Mouse (Mus musculus) v-Abl transformed pro-B cells (cell line): ENCODE measurements around the gene Pkdrej.

Experiments
- in situ Hi-C, 2 experiments: fragments of 400-800 bp; cut with MboI; formaldehyde crosslinking; loops; one replicate each; pipeline ENCODE4 v1.15.1; 2025; ENCODE audit not compliant: unreplicated experiment in 2 of 2

Gene Pkdrej

GRCm38 (mm10) chr15:85821203-85822010 is at the start of gene Pkdrej:
TSS of gene Pkdrej (minus strand) at chr15:85821734.
- in situ Hi-C loops = no loop called here

- in situ Hi-C loops = loop anchor here (5.0 to 25.0 kb wide), 3 partner anchors 150 to 455 kb away; no protein-coding TSS in a partner anchor
These were observed 46.2 kb upstream of the Pkdrej start for GRCm38 (mm10) chr15:85867696-85868095.

DNA sequence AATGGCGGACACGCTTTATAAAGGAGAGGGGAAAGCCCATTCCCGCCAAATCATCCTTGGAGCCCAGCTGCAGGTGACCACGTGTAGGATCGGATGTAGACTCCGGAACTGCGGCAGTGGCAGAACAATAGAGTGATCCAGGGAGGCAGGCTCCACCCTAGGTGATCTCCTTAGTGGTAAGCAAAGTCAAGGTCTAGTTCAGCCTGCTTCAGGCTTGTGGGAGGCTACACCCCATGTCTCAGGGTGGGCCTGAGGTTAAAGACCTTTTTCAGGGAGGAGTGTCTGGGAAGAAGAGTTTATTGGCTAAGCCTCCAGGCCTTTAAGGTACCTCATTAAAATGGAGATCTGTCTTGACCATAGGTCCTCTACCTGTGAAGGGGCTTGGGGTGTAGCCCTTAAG is 44.4 kb upstream of the Pkdrej start:
- in situ Hi-C loops = loop anchor here (5.0 to 25.0 kb wide), 3 partner anchors 149 to 454 kb away; no protein-coding TSS in a partner anchor

GRCm38 (mm10) chr15:85859490-85860031 is 38.0 kb upstream of the Pkdrej start, which contains the start of gene Gtse1:
TSS of gene Gtse1 (plus strand) at chr15:85859745.
- in situ Hi-C loops = loop anchor here (10.0 to 25.0 kb wide), 2 partner anchors 225 to 447 kb away; no protein-coding TSS in a partner anchor

GRCm38 (mm10) chr15:85858980-85859489 is 37.5 kb upstream of the Pkdrej start:
- in situ Hi-C loops = loop anchor here in 1 of 2 experiments (25.0 kb wide), 1 partner anchor 447 kb away; no protein-coding TSS in a partner anchor

DNA sequence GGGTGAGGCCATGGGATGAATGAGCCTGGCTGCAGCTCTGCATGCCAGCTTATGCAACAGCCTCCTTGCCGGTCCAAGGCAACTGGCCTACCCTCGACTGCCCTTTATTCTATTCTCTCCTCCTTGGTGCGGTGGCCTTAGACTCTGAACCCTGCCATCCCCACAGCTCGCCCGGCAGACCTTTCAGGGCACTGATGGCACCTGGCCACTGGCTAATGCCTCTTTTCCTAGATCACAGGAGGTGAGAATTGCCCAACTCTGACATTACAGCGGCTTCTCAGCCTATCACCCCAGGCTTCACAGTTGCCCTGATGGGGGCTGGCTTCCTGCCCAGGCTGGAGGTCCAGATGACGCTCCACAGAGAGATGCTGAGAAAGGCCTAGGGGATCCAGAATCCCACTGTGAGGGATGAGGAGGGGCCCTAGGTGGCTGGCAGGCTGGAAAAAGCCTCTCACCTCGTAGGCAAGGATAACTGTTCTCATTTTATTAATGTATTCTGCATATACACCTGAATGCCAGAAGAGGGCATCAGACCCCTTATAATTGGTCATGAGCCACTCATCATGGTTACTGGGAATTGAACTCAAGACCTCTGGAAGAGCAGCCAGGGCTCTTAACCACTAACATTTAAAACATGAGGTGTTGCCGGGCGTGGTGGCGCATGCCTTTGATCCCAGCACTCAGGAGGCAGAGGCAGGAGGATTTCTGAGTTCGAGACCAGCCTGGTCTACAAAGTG is 30.3 kb upstream of the Pkdrej start:
- in situ Hi-C loops = loop anchor here in 1 of 2 experiments (25.0 kb wide), 1 partner anchor 440 kb away; no protein-coding TSS in a partner anchor

GRCm38 (mm10) chr15:85845071-85845470 is 23.5 kb upstream of the Pkdrej start:
- in situ Hi-C loops = no loop called here

DNA sequence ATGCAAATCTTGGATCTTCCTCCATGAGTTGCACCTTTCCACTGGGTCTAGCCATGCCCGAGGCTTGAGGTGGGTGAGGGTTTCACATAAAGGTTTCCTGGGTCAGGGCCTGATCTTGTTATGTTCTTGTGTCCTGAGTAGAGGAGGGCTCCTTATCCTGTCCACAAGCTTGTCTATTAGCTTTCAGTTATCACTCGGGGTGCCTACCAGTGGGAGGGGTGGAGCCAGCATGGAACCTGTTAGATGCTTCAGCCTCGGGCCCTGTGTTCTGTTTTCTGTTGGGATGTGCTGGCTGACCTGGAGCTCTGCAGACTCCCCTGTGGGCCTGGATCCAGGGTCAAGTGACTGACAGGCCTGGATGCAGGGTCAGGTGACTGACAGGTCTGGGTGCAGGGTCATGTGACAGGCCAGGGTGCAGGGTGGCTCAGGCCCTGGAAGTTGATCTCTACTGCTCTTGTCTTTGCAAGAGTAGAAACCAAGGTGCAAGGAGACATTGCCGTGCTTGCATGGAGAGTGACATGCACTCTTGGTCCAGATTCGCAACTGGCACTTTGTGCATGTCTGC is 20.3 kb upstream of the Pkdrej start:
- in situ Hi-C loops = no loop called here

DNA sequence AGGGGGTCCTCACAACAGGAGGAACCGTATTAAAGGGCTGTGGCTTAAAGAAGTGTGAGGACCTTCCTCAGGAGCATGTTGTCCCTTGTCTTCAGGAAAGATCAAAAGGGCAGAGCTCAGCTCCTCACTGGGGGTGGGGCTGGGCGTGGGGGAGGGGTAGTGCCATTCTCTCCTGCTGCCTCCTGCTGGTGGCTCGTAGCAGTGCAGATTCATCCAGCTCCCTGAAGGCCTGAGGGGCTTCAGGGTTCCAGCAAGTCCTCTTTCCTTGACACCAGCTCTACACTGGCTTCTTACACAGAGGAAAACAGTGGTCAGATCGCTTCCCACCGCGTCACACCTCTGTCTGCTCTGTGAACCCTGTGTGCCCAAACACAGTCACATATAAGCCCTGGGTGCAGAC is 19.4 kb upstream of the Pkdrej start:
- in situ Hi-C loops = no loop called here

DNA sequence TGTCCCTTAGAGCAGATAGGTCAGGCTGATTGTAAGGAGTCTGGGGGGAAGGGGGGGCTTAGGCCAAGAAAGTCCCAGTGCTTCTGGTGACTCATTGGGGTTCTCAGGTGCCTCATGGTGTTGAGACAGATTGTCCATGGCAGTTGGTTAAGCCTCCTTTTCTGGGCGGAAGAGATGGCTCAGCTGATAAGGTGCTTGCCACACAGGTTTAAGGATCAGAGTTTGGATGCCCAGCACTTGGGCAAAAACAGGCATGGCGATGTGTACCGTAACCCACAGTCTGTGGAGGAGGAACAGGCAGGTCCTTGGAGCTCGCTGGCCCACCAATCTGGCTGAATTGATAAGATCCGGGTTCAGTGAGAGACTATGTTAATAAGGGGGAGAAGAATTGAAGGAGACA is 15.4 kb upstream of the Pkdrej start:
- in situ Hi-C loops = no loop called here

DNA sequence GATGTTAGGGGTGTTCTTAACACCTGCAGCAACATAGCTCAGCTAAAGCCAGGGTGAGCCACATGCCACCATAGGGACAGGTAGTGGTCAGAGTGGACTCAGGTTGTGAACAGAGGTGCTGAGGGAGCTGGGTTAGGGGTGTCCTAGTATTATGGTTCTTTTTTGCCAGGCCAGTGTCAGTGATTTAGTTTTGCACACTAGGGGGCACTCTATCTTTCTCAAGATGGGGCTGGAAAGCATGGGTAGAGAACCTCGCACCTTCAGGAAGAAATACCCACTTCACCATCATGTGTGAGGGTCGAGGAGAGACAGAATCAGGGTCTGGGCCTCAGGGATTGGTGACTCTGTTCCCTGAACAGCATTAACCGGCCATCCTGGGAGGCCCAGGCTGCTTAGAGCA is 13.8 kb upstream of the Pkdrej start:
- in situ Hi-C loops = no loop called here

- in situ Hi-C loops = loop anchor here in 1 of 2 experiments (5.0 kb wide), 1 partner anchor 45 kb away; the partner anchor contains the start of gene Trmu
These were observed 11.1 kb upstream of the Pkdrej start for GRCm38 (mm10) chr15:85832599-85832998.

DNA sequence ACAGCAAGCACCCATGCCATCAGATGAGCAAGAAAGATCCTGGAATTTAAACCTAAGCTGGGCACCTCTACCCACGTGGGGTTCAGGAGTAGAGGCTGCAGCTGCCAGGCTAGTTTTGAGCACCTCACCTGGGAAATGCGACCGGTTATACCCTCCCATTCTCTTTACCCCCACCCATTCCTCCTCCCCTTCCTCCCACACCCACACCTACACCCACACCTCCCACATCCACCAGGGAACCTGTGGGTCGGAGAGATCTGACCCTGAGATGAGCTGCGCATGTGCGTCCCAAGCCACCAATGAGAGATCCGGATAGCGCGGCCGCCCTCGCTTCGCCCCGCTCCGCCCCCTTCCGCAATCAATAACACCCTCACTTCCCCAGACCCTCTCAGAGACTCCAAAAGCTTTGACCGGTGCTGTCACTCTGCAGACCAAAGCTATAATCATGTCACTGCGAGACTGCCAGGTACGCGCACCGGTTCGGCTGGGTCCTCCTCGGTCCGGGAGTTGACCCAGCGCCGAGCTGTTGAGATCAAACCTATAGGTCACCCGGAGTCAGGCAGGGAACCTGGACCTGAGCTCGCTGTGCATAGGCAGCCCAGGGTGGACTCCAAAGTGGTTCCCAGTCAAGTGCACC is 10.5 kb upstream of the Pkdrej start, which contains the start of gene Ttc38:
Ttc38 (plus strand) TSS at position 353 of the 637 bp plus-strand sequence.
- in situ Hi-C loops = loop anchor here in 1 of 2 experiments (5.0 kb wide), 1 partner anchor 45 kb away; the partner anchor contains the start of gene Trmu

GRCm38 (mm10) chr15:85829470-85829869 is 7.9 kb upstream of the Pkdrej start:
- in situ Hi-C loops = no loop called here

GRCm38 (mm10) chr15:85828071-85828470 is 6.5 kb upstream of the Pkdrej start:
- in situ Hi-C loops = no loop called here

DNA sequence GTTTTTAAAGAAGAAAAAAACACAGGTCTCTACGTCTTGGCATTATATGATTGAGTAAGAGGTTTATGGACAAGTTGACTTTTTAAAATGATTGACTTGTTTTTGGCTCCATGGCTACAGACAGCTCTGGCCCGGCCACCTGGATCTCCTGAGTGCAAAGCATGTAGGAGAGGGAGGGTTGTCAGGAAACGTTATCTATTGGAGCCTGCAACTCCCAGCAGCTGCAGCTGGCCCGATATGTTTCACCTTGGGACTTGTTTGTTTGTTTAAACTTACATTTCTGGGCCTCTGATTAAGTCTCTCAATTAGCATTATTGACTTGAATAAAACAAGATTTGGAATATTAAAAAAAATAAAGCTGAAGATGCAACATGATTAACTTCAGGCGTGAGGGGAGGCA is 5.1 kb upstream of the Pkdrej start:
- in situ Hi-C loops = no loop called here

DNA sequence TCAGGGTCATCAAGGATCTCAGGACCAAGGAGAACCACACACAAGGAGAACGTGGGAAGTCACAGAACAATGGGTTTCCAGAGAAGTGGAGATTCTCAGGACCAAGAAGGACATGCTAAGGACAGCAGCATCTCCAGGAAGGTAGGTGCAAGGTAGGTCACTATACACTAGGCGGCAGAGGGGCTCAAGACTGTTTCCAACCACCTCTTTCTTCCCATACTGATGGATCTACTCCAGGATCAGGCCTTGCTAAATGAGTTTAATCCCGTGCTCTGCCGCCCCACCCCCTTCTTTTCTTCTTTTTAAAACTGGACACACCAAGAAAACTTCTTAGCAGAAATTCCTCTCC is 451 bp upstream of the Pkdrej start:
- in situ Hi-C loops = no loop called here

DNA sequence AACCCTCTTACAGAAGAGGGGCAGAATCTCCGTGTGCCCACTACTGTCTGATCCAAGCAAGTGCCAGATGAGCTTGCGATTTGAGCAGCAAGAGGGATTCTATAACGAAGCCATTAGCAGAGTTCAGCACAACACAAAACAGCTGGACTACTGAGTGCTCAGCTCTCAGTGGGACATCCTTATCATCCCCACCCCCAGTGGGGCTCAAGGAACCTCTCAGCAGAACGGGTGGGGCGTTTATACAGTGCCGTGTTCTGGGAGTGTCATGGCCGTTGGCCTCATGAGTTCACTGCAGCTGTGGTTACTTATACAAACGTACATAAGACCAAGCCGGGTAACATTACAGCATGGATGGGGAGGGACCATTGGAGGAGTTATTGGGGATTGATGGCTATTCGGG is 8.1 kb downstream of the Pkdrej start:
- in situ Hi-C loops = no loop called here

DNA sequence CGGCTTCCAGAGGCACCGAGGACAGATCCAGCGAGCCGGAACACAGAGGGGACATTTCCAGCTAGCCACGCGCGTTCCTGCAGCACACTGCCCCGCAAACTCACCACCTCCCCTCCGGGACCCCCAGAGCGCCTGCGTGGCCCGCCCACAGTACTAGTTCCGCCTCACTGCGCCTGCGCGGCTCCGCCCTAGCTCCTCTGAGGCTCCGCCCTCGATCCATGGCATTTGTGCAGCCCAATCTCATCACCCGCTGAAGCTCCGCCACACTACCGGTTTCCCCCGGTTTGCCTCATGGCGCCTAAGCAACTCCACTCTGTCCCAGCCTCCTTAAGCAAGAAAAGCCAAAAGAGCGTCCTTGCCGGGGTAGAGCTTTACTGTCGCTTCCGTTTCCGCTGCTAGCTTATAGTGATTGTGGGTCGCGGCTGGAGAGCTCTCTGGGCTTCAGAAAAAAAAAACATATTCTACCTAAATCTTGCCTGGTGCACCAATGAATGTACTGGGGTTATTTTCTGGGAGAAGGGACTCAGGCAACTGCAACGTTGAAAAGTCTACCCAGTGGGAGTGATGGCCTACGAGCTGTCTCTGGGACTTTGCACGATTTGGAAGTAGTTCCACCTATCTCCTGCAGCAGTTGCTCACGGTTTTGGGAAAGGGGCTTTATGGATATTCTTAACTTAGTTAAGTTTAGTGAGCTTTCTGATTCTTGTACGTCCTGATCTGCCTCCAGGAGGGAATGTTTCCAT is 9.8 kb downstream of the Pkdrej start, which contains the start of gene Cdpf1:
Cdpf1 (minus strand) TSS at position 163 of the 743 bp plus-strand sequence.
- in situ Hi-C loops = no loop called here
